Mouse (Mus musculus) gastrocnemius, postnatal 14 days (tissue): ENCODE data around the gene Zfp575. TPM values are rescaled to one million over a fixed set of nuclear protein-coding genes. Genes with fewer than 3 reads are reported as not detected.

ENCODE experiments used
- DNase-seq: peaks from one replicate; pipeline ENCODE4 v3.0.0; 2021; ENCODE audit warnings: mixed read lengths
- intact Hi-C: fragments of 180-260 bp; cut with DNase I; formaldehyde crosslinking; loops from one replicate; pipeline ENCODE4 v1.15.1; 2025; ENCODE audit warnings: low total_unique reads
- total RNA-seq, 2 experiments: library from RNA; stranded (reverse); gene quantifications; 2 replicates each; pipeline ENCODE4 v1.2.3; 2021

The Zfp575 gene
- total RNA-seq, 2 experiments from 2014 or later: 0.38 to 0.45 TPM

DNA sequence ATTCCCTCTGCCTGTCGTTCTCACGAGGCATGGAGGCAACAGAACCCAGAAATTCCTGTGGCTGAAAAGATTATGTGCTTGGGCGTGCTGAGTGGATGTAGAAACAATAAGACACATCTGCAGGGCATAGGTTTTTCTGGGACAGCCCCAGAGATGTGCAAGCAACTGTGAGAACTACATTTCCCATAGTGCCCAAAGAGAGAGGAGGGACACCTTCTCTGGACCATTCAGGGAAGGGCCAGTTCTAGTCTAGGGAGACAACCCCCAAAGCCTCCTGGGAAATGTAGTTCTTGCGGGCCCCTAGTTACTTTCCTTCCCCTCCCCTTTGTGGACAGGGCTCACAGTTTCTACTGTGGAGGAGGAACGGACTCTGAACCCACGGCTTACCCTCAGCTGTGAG, 20.6 kb upstream of the Zfp575 start:
- DNase-seq: peak; percentile 52
- intact Hi-C loops: loop anchor here (5.0 kb wide), 1 partner anchor 44 kb away; no protein-coding TSS in a partner anchor

DNA sequence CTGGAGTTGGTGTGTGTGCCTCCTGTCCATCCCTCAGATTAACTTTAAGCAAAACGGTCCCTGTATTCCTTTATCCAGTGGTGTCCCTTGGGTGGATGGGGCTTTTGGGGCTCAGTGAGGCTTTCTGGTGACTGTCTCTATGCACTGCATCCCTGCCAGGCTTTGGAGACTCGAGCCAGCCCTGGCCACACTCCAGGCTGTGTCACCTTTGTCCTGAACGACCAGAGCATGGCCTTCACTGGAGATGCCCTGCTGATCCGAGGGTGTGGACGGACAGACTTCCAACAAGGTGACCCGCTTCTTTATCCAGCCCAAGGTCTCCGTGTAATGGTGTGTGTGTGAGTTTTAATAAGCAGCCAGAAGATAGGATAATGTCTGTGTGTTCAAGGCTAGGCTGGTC, 18.6 kb upstream of the Zfp575 start:
- DNase-seq: no peak
- intact Hi-C loops: loop anchor here (5.0 kb wide), 1 partner anchor 46 kb away; no protein-coding TSS in a partner anchor

DNA sequence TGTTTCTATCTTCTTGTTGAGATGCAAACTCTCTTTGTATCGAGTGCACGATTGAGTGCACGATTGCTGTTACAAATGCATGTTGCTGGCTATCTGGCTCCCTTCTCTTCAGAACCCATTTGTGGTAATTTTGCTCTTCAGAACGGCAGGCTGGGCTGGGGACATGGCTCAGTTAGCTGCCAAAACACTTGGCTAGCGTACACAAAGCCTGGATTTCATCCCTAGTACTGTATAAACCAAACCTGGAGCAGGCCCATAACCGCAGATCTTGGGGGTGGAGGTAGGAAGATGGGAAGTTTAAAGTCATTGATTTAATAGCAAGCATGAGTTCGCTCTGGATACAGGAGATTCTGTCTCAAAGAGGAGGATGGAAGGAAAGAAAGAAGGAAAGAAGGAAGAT, 18.1 kb upstream of the Zfp575 start:
- intact Hi-C loops: loop anchor here (5.0 kb wide), 1 partner anchor 47 kb away; no protein-coding TSS in a partner anchor
- no peak for DNase-seq

DNA sequence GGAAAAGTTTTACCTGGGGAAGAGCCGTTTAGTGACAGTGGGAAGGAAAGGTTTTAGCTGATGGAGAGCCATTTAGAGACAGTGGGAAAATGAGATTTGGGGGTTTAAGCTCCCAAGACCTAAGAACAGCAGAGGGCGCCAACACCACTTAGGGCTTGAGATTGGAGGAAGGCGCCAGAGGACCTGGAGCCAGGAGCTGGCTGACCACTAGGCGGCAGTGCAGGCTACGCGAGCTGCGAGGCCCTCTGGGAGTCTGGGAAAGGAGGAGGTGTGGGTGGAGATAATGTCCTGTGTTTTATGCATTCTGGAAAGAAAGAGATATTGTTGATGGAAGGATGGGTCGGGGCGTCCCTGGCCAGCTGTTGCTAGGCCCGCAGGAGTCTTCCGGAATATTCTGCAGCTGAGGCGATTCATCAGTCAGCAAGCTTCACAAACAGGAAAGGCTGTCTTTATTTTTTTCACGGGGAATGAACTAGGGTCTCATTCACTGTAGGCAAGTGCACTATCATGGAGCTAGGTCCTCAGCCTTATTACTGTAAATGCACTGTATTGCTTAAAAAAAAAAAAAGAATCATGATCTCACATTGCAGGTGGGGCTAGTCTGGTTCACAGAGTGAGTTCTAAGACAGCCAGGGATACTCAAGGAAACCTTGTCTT, 13.6 kb upstream of the Zfp575 start:
- intact Hi-C loops: loop anchor here (5.0 kb wide), 1 partner anchor 41 kb away; no protein-coding TSS in a partner anchor
- peak; percentile 97 for DNase-seq

DNA sequence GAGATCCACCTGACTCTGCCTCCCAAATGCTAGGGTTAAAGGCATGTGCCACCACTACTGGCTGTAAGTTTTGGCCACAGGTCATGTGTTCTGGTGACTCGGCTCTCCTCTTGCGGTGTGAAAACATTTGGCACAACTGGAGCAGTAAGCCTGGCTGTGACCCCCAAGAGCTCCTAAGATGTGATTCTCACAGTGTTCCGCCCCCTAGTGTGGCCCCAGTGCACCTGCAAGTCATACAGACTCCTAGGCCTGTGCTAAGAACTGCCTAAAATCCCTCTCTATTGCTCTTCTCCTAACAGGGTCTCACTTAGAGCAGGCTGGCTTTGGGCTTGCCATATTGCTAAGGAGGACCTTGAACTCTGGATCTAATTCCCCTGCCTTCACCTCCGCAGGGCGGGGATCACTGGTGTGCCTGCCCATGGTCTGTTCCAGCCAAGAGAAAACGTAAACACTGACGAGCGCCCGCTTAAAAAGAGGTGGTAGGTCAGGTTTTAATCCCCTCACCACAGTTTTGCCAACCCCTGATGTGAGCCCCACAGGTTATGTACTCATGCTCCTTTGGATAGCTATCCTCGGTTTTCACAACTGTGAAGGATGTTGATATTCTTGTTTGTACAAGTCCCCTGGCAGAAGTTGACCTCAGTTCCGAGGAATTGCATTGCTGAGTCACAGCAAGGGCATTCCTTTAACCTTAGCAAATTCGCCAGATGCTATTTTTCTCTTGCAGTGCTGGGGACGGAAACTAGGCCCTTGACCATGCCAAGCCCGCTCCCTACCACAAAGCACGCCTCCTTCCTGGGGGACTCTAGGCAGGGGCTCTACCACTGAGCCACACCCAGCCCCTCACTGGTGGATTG, 12.0 kb upstream of the Zfp575 start:
- intact Hi-C loops: loop anchor here (5.0 kb wide), 2 partner anchors 43 to 63 kb away; no protein-coding TSS in a partner anchor
- DNase-seq: peak; percentile 18

DNA sequence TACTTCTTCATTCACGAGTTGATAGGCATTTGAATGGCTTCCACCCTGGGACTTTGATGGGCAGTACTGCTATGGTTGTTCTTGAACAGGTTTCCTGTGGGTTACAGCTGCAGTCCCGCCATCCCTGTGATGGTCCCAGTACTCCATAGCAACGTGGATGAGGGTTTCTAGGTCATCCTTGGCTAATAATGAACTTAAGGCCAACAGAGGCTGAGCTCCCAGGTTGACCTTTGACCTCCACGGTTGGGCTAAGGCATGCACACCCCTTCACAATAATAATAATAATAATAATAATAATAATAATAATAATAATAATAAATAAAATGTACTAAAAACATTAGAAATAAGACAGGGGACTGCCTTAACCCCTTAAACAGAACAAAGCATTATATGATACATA, 10.7 kb upstream of the Zfp575 start:
- intact Hi-C loops: loop anchor here (5.0 kb wide), 1 partner anchor 64 kb away; no protein-coding TSS in a partner anchor
- no peak for DNase-seq

DNA sequence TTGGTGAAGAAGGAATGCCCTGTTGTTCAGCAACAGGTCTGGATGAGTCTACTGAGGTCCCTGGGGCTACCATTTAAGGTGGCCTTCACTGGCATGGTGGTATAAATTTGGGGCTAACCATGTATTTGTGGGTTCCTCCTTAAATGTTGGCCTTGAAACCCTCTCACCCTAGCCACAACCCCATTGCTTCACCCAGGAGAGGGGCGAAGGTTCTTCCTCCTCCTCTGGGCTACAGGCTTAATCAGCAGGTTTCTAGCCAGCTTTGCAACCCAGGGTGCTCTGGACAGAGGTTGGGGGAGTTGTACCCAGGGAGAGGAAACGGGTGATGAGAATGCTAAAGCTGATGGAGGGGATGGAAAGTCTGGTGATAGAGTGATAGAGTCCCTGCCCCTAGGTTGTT, 8.0 kb upstream of the Zfp575 start:
- DNase-seq: no peak
- intact Hi-C loops: loop anchor here (5.0 kb wide), 1 partner anchor 67 kb away; no protein-coding TSS in a partner anchor

DNA sequence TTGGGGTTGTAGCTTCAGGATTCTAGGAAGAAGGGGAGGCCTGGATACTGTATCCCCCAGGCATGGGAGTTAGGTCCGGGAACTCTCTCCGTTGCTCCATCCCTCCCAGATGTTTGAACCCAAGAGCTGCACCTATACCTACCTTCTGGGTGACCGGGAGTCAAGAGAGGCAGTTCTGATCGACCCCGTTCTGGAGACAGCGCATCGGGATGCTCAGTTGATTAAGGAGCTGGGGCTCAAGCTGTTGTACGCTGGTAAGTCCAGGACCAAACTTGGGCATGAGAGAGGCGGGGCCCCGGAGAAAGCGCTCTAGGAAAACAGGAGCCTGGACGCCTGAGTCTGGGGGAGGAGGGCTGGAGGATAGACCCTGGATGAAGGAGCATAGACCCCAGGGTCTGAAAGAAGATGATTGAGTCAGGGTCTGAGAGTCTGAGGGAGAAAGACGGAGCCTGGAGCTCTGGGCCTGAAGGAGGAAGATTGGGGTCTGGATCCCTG, 6.9 kb upstream of the Zfp575 start:
- intact Hi-C loops: no loop called here
- DNase-seq: no peak

DNA sequence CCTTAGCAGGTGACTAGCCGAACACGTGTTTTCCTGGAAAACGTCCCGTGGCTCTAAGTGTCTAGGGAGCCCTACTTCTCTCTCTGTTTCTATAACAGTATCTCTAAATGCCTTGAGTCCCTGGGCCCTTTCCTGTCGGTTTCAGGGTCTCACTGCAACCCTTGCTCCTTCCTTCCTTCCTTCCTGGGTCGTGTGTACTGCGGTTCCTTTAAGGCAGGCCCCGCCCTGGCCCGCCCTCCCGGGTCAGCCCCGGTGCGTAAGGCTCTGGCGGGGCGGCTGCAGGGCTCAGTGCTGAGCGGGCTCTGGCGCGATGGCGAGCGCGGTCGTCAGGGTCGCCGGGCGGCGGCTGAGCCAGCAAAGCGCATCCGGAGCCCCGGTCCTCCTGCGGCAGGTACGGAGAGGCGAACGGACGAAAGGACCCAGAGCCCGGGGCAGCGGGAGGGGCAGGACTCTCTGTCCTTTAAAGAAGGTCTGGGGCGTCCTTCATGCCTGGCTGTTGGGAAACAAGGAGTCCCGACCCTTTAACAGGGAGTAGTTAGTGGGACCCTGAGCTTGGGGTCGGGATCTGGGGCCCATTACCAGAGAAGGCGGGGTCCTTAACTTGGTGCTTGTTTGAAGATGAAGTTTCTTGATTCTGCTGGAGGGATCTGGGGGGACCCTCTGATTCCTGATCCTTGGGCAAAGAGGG, 6.3 kb upstream of the Zfp575 start:
- intact Hi-C loops: no loop called here
- peak; percentile 80 for DNase-seq

DNA sequence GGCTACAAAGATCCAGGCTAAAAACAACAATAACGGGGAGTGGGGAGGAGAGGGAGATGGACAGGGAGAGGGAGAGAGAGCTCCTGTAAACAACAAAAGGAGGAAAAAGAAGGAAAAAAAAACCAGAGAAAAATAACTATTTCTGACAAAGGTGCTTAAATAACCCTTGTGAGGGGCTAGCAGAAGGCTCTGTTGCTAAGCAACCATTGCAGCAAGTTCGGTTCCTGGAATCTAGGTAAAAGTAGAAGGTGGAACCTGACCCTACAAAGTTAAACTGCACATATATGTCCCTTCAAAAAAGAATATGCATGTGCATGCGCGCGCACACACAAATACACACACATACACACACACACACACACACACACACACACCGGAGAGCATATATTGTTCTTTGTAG, 5.3 kb upstream of the Zfp575 start:
- DNase-seq: no peak

DNA sequence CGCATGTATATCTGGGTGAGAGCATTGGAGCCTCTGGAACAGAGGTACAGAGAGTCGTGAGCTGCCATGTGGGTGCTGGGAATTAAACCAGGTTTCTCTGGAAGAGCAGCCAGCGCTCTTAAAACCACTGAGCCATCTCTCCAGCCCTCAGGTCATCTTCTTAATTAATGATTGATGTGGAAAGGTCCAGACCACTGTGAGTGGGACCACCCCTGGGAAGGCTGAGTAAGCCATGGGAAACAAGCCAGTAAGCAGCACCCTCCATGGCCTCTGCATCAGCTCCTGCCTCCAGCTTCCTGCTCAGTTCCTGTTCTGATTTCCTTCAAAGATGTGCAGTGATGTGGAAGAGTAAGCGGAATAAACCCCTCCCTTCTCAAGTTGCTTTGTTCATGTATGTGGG, 4.7 kb upstream of the Zfp575 start:
- DNase-seq: no peak
- intact Hi-C loops: no loop called here

More for the DNA sequence above, 5.3 kb upstream of the Zfp575 start:
- intact Hi-C loops: no loop called here

DNA sequence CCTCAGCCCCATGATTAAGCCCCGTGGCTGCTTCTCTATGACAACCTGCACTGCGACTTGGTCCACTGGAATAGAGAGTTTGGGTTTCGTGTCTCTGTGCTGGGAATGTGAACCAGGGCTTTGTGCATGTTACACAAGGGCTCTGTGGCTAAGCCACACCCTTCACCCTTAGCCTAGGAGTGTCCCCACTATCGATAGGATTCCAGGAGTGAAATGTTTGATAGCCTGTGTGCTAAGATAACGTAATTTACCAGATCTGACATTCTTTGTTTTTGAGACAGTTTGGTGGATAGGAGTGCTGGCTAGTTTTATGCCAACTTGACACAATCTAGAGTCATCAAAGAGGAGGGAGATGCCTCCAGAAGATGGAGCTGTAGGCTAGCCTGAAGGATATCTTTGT, 4.3 kb upstream of the Zfp575 start:
- intact Hi-C loops: no loop called here
- no peak for DNase-seq

DNA sequence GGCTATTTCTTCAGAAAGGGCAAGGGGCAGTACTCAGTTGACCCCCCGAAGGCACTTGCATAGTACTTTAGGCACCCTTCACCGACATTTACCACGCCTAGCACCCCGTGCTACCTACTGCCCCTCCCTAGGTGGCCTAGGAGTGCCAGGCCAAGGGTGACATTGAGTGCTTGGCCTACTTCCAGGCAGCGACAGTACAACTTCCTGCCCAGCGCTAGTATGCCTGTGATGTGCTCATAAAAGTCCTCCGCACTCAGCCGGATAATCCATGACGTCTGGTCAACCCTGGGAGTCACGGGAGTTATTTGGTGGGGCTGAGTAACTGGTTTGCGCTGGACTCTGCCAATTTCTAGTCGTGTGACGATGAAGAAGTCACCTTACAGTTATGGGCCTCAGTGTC, 895 bp upstream of the Zfp575 start:
- no peak for DNase-seq
- intact Hi-C loops: no loop called here

DNA sequence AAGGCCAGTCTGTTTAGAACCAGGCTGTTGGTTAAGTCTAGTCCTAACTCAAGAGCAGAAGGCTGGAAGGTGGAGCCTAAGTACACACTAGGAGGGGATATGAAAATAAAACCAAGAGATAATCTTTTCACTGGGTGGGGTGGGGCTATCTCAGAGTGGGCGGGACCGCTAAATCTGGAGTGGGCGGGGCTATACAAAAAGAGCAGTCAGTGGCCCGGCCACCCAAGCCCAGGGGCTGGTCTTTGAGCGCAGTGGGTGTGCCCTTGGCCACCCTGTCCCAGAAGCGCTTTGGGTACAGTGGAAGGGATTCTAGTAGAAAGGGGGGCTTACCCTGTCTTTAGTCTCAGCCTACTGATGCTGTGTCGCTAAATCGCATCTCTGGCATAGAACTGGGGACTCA, 613 bp downstream of the Zfp575 start:
- intact Hi-C loops: no loop called here
- DNase-seq: no peak

DNA sequence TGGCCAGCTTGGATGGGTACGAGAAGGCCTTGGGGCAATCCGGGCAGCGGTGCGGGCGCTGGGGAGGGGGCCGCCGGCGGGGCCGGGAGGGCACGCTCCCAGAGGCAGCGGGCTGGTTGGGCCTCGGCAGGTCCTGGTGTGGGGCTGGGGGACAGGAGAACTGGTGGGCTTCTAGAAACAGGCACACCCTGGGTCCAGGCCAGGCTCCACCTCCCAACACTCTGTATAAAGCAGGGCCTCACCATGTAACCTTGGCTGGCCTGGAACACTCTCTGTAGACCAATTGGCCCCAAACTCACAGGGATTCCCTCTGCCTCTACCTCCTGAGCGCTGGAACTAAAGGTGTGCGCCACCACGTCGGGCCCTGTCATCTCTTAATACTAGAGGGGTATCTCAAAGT, 1.4 kb downstream of the Zfp575 start:
- intact Hi-C loops: no loop called here

DNA sequence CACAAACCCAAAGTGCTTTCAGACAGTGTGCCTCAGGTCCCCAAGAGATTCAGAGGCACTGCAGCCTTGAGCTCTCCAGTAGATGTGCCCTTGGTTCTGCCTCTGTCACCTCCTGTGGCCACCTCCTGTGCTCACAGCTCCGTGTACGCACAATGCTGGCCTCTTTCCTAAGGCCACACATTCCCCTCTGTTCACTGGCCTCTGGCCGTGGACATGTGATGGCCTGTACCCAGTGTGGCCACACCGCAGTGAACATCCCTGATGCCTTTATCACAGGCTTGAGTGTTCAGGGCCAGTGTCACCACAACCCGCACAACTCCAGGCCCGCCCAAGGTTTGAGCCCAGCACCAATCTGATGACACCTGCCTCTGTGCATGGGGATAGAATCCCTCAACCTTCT, 2.6 kb downstream of the Zfp575 start:
- intact Hi-C loops: no loop called here
- no peak for DNase-seq

More for the DNA sequence above, 1.4 kb downstream of the Zfp575 start:
- DNase-seq: no peak

DNA sequence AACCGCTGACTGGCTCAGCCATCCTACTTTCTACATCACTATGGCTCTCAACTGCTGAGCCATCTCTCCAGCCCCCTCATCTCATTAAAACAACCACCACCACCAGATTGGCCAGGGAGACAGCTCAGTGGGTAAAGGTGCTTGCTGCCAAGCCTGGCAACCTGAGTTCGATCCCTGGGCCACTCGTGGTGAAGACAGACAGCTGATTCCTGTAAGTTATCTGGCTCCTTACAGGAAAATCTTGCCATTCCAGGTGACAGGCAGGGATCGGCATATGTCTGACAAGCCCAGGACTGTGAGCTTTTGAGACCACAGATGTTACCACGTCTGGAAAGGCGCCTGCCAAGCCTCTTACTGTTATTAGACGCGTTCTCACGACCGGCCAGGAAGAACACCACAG, 9.6 kb downstream of the Zfp575 start:
- intact Hi-C loops: no loop called here
- no peak for DNase-seq

DNA sequence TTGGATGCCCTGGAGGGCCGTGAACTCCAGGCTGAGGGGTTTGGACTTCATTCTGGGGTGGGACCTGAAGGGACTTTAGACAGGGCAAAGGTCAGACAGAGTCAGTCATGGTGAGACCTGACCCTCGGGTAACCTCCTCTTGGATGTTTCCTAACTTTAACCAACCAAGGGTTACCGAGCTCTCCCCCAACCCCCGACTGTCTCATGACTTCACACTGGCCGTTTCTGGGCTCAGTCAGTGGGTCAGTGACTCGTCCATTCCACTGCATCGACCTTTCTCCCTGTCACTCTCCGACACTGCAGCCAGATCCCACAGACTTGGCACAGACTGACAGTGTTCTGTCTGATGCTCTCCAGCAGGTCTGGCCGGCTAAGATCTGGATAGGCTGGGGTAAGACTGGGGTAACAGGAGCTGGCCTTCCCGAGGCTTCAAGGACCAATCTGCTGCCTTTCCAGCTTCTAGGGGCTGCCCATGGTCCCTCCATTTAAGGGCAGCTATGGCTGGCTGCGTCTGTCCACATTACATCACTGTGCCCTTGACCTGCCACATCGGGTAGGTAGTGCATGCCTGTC, 13.1 kb downstream of the Zfp575 start:
- no peak for DNase-seq
- intact Hi-C loops: no loop called here

DNA sequence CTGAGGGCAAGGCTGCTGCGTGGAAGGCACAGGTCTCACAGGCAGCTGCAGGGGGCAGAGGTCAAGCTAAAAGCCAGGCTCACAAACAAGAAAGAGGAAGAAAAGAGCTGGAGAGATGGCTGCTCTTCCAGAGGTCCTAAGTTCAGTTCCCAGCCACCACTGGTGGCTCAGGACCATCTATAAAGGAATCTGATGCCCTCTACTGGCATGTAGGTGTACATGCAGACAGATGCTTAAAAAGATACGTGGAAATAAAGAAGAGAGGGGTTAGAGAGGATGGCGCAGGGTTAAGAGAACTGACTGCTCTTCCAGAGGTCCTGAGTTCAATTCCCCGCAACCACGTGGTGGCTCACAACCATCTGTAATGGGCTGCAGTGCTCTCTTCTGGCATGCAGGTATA, 15.0 kb downstream of the Zfp575 start:
- DNase-seq: no peak
- intact Hi-C loops: no loop called here

DNA sequence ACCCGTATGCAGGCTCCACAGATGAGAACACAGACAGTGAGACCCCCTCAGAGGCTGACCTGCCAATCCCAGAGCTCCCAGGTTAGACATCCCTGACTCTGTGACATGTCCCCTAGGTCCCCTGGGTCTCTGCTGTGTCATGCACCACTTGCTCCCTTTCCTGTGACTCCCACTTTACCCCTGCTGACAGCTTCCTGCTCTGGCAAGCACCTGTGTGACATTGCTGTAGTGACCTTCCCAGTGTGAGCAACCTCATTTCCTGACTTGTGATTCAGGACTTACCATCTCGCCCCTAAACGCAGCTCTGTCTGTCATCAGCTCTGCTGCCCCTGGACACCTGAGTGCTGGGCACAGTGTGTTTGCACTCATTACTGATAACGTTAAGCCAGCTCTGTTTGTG, 16.4 kb downstream of the Zfp575 start:
- DNase-seq: no peak
- intact Hi-C loops: no loop called here
